Mouse (Mus musculus) erythroblast, embryonic 14.5 days (primary cell): ENCODE results near the gene Selplg. TPM values are rescaled to one million over a fixed set of nuclear protein-coding genes. Genes with fewer than 3 reads are reported as not detected.
"Not testable (repeated sequence)": the region's sequence is repeated elsewhere in the genome, so short reads cannot be mapped to it uniquely, and the experiment has no call there.

Experiments used
- H3K27me3 ChIP-seq: 2 replicates; pipeline ENCODE4 v1.6.1; 2012; ENCODE audit warnings: inconsistent platforms; ENCODE audit not compliant: control insufficient read depth
- H3K36me3 ChIP-seq: 2 replicates; pipeline ENCODE4 v1.6.1; 2012; ENCODE audit warnings: mild to moderate bottlenecking, inconsistent platforms; ENCODE audit not compliant: control insufficient read depth
- H3K4me1 ChIP-seq: 2 replicates; pipeline ENCODE4 v1.6.1; 2012; ENCODE audit warnings: inconsistent platforms; ENCODE audit not compliant: control insufficient read depth
- H3K4me3 ChIP-seq: replicated peaks from 2 replicates; pipeline ENCODE3; 2012; ENCODE audit warnings: moderate library complexity, mild to moderate bottlenecking, inconsistent platforms
- H3K9me3 ChIP-seq: 2 replicates; pipeline ENCODE4 v1.6.1; 2012; ENCODE audit warnings: low read length, inconsistent platforms, mixed read lengths; ENCODE audit not compliant: control insufficient read depth
- GATA1 ChIP-seq: IDR thresholded peaks from 2 replicates; pipeline ENCODE4 v1.6.1; 2012; ENCODE audit warnings: low read length, inconsistent platforms, mixed read lengths
- TAL1 ChIP-seq: IDR thresholded peaks from 3 replicates; pipeline ENCODE4 v1.6.1; 2012; ENCODE audit warnings: low read length, inconsistent platforms, mixed read lengths
- polyA plus RNA-seq: library from polyadenylated mRNA; stranded (reverse); fragments of >175 nt; gene quantifications from 2 replicates; pipeline ENCODE4 v1.2.3, GENCODE M21; 2012

Gene Selplg
- polyA plus RNA-seq, 1 experiment, result 1.1 TPM

DNA sequence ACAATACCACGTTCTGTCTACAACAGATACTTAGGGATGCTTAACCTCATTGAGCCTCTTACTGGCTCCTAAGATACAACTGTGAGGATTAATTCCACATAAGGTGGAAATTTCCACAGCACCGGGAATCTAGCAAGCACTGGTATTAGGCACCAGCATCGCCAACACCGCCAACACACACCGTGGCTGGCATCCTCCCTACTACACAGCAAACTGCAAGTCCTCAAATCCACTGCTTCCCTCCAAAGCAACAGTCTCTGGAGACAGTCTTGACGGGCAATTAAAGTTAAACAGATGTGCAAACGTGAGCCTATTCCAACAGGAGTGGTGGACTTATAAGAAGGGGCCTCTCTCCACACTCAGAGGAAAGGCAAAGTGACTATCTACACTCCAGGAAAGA, 51.2 kb downstream of the Selplg start:
- TF ChIP-seq TAL1 (no peak), GATA1 (no peak)
- H3K9me3 ChIP-seq, result peaks cover 6% of the 10 kb centered on the region
- peaks cover 28% of the 10 kb centered on the region for H3K27me3 ChIP-seq
- H3K4me1 ChIP-seq, result no peaks in the 10 kb centered on the region; the same call in 1 of the 2 replicates
- H3K36me3 ChIP-seq, result peaks cover 26% of the 10 kb centered on the region
- H3K4me3 ChIP-seq, result no peak overlapping the region

- no peaks in the 10 kb centered on the region; the same call in 1 of the 2 replicates for H3K4me1 ChIP-seq
- H3K27me3 ChIP-seq, result peaks cover 28% of the 10 kb centered on the region
- peaks cover 6% of the 10 kb centered on the region for H3K9me3 ChIP-seq
- no peak overlapping the region for H3K4me3 ChIP-seq
- H3K36me3 ChIP-seq, result peaks cover 31% of the 10 kb centered on the region
- no peak for TF ChIP-seq GATA1
- TF ChIP-seq TAL1, result no peak
Measured at GRCm38 (mm10) chr5:113780763-113781162, 51.7 kb downstream of the Selplg start.

DNA sequence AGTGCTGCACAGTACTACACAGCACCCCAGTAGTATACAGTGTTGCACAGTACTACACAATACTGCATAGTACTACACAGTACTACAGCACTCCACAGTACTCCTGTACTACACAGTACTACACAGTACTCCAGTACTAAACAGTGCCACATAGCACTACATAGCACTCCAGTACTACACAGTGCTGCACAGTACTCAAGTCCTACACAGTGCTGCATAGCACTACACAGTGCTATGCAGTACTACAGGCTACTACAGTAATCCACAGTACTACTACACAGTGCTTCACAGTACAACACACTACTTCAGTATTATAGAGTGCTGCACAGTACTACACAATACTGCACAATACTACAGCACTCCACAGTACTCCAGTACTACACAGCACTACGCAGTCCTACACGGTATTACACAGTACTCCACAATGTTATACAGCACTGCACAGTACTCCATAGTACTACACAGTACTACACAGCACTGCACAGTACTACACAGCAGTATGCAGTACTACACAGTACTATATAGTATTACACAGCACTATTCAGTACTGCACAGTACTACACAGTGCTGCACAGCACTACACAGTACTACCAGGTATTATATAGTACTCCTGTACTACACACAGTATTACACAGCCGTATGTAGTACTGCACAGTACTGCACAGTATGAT, 52.2 kb downstream of the Selplg start:
- Histone ChIP-seq H3K4me3 (no peak overlapping the region), H3K36me3 (peaks cover 36% of the 10 kb centered on the region), H3K9me3 (peaks cover 6% of the 10 kb centered on the region), H3K4me1 (no peaks in the 10 kb centered on the region; the same call in 1 of the 2 replicates), H3K27me3 (peaks cover 28% of the 10 kb centered on the region)
- TF ChIP-seq TAL1, result no peak
- TF ChIP-seq GATA1, result no peak

DNA sequence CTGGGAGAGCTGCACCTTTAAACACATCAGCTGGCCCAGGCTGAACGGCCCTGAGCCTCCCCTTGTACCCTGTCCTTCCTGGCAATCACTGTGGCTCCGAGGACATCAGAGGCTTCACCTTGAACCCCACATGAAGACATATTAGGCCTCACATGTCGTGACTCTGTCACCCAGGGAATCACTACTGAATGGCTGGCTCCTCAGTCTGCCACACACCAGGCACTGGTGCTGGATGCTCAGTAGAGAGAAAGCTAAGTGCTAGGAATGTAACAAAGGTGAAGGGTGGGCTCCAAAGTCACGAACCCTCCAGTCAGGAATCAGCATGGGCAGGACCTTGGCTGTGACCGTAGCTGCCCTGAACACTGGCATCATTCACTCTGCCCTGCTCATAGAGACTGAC, 52.9 kb downstream of the Selplg start:
- Histone ChIP-seq H3K27me3 (peaks cover 23% of the 10 kb centered on the region), H3K9me3 (peaks cover 5% of the 10 kb centered on the region), H3K4me1 (peaks cover under 1% of the 10 kb centered on the region), H3K36me3 (peaks cover 43% of the 10 kb centered on the region), H3K4me3 (no peak overlapping the region)
- no peak for TF ChIP-seq TAL1
- no peak for TF ChIP-seq GATA1

DNA sequence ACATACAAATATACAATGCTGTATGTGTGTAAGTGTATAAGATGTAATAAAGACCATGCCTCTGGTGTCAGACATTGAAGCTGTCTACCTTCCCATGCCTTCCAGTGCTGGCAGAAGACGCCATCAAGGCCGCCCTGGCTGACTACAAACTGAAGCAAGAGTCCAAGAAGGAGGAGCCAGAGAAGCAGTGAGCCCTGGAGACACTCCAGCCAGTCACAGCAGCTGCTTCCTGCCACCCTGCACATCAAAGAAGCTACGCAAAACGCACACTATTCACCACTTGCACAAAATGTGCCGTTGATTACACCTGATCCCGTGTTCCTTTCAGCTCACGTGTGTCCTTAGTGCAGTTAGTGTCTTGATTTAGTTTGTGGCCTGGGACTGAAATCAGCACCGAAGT, 54.7 kb downstream of the Selplg start:
- Histone ChIP-seq H3K36me3 (peaks cover 49% of the 10 kb centered on the region), H3K4me1 (peaks cover 17% of the 10 kb centered on the region)
- not testable (repeated sequence) for H3K4me3 ChIP-seq, H3K9me3 ChIP-seq, H3K27me3 ChIP-seq

DNA sequence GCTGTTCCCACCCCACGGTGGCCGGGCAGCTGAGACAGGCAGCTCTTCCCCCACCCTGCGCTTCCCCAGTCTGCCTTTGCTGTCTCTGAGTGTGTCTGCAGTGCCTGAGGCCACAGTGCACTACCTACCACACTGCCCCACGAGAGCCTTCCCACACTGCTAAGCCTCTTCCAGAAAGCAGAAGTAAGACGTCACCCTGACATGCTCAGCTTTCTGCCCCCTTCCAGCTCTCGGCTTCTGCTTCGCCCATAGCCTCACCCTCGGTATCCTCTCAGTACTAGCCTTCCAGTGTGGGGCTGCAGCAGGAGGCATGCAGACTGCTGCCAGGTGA, 55.6 kb downstream of the Selplg start:
- Histone ChIP-seq H3K27me3 (no peaks in the 10 kb centered on the region), H3K9me3 (no peaks in the 10 kb centered on the region; the same call in 1 of the 2 replicates), H3K4me1 (peaks cover 22% of the 10 kb centered on the region), H3K36me3 (peaks cover 49% of the 10 kb centered on the region), H3K4me3 (no peak overlapping the region)
- no peak for TF ChIP-seq TAL1
- TF ChIP-seq GATA1, result no peak

GRCm38 (mm10) chr5:113776128-113776895, 56.1 kb downstream of the Selplg start:
- H3K36me3 ChIP-seq, result peaks cover 49% of the 10 kb centered on the region
- no peaks in the 10 kb centered on the region for H3K27me3 ChIP-seq
- H3K4me1 ChIP-seq, result peaks cover 26% of the 10 kb centered on the region
- H3K9me3 ChIP-seq, result no peaks in the 10 kb centered on the region; the same call in 1 of the 2 replicates
- no peak for TF ChIP-seq GATA1
- no peak for TF ChIP-seq TAL1
- H3K4me3 ChIP-seq, result no peak overlapping the region

DNA sequence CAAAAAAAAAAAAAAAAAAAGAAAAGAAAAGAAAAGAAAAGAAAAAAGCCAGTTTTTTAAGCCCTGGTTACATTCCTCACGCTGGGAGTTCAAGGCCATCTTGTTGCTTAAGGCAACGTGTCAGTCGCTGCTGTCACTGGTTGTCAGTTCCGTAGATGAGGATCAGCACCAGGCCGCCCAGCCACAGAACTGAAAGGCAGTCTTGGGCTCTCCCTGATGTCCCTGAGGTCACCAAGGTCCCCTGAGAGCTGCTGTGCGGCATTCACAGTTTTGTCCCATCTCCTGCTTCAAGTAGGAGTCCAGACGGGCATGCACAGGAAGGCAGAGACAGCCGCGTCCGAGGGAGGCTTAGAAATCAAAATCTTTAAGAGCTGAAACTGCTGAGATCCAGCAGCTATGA, 56.9 kb downstream of the Selplg start:
- peaks cover 30% of the 10 kb centered on the region for H3K4me1 ChIP-seq
- no peak overlapping the region for H3K4me3 ChIP-seq
- H3K27me3 ChIP-seq, result no peaks in the 10 kb centered on the region
- H3K9me3 ChIP-seq, result no peaks in the 10 kb centered on the region; the same call in 1 of the 2 replicates
- no peak for TF ChIP-seq TAL1
- no peak for TF ChIP-seq GATA1
- H3K36me3 ChIP-seq, result peaks cover 49% of the 10 kb centered on the region

DNA sequence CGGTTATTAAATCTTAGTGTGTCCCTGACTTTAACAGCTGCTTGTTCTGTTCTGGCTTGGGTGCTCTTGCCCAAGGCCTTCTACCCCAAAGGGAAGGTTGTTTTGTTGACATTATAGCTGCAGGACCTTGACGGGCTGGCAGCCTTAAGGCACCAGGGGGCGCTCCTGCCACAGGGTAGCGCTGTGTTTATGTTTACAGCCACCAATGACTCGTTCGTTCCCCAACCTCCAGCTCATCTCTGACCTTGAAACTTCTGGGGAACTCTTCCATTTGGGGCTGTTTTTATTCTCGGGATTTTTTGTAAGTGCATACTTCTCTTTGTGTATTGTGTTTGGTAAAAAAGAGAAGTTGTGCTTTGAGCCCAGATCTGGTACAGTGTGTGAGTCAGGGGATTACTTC, 58.8 kb downstream of the Selplg start:
- H3K9me3 ChIP-seq, result no peaks in the 10 kb centered on the region
- H3K36me3 ChIP-seq, result peaks cover 58% of the 10 kb centered on the region
- peak overlapping the region; percentile 91 for H3K4me3 ChIP-seq
- TF ChIP-seq TAL1 (no peak), GATA1 (no peak)
- H3K27me3 ChIP-seq, result no peaks in the 10 kb centered on the region
- H3K4me1 ChIP-seq, result peaks cover 49% of the 10 kb centered on the region
